Mouse (Mus musculus): ENCODE measurements around the gene 1810030O07Rik. TPM values are rescaled to one million over a fixed set of nuclear protein-coding genes. Genes with fewer than 3 reads are reported as not detected.
"Not testable (repeated sequence)": the region's sequence is repeated elsewhere in the genome, so short reads cannot be mapped to it uniquely, and the experiment has no call there.

The 1810030O07Rik gene
- polyA plus RNA-seq (2016; fragmentation: Nextera tagmentation; extraction: Ambion mirVana) = 29.4 and 32.0 TPM in 2 replicates

- Histone ChIP-seq H3K4me3 (peak within 1 kb of the TSS; percentile 66), H3K4me1 (replicated peaks) (peaks cover 6% of the 10 kb centered on the region; the same call in 1 of the 2 replicates), H3K27ac (peak within 1 kb of the TSS; percentile 87), H3K9me3 (no peaks in the 10 kb centered on the region), H3K36me3 (peaks cover 16% of the 10 kb centered on the region), H3K27me3 (ENCODE audit: insufficient read depth, poor library complexity, severe bottlenecking) (peaks cover 9% of the 10 kb centered on the region)
- peak; percentile 79 for DNase-seq (ENCODE audit: low spot score)
- WGBS = 11% methylated on average over 42 of the region's 42 CpGs
Measured at GRCm38 (mm10) chrX:12673054-12673775, at the start of gene 1810030O07Rik. 1810030O07Rik (minus strand) TSS chrX:12673668.

- WGBS = 84% methylated on average over 4 of the region's 4 CpGs
- Histone ChIP-seq H3K9me3 (no peaks in the 10 kb centered on the region), H3K27me3 (ENCODE audit: insufficient read depth, poor library complexity, severe bottlenecking) (no peaks in the 10 kb centered on the region), H3K4me3 (no peak overlapping the region), H3K27ac (no peak overlapping the region), H3K4me1 (replicated peaks) (no peaks in the 10 kb centered on the region), H3K36me3 (peaks cover 57% of the 10 kb centered on the region)
- no peak for DNase-seq (ENCODE audit: low spot score)
Measured at GRCm38 (mm10) chrX:12716036-12716435, 42.6 kb upstream of the 1810030O07Rik start.

GRCm38 (mm10) chrX:12713796-12714195 is 40.3 kb upstream of the 1810030O07Rik start:
- H3K36me3 ChIP-seq = peaks cover 57% of the 10 kb centered on the region
- no peaks in the 10 kb centered on the region for H3K9me3 ChIP-seq
- no peak overlapping the region for H3K4me3 ChIP-seq
- H3K27ac ChIP-seq = no peak overlapping the region
- no peak for DNase-seq (ENCODE audit: low spot score)
- WGBS = 94% methylated on average over 7 of the region's 7 CpGs
- H3K4me1 ChIP-seq (replicated peaks) = no peaks in the 10 kb centered on the region
- H3K27me3 ChIP-seq (ENCODE audit: insufficient read depth, poor library complexity, severe bottlenecking) = no peaks in the 10 kb centered on the region

GRCm38 (mm10) chrX:12686910-12687309 is 13.4 kb upstream of the 1810030O07Rik start:
- no peaks in the 10 kb centered on the region for H3K9me3 ChIP-seq
- H3K27ac ChIP-seq = no peak overlapping the region
- DNase-seq (ENCODE audit: low spot score) = no peak
- no peak overlapping the region for H3K4me3 ChIP-seq
- peaks cover 34% of the 10 kb centered on the region for H3K36me3 ChIP-seq
- no peaks in the 10 kb centered on the region for H3K27me3 ChIP-seq (ENCODE audit: insufficient read depth, poor library complexity, severe bottlenecking)
- WGBS = 78% methylated on average over 8 of the region's 8 CpGs
- H3K4me1 ChIP-seq (replicated peaks) = no peaks in the 10 kb centered on the region

GRCm38 (mm10) chrX:12686071-12686470 is 12.6 kb upstream of the 1810030O07Rik start:
- DNase-seq (ENCODE audit: low spot score) = no peak
- Histone ChIP-seq H3K36me3 (peaks cover 31% of the 10 kb centered on the region), H3K9me3 (no peaks in the 10 kb centered on the region), H3K27ac (no peak overlapping the region), H3K27me3 (ENCODE audit: insufficient read depth, poor library complexity, severe bottlenecking) (no peaks in the 10 kb centered on the region), H3K4me3 (no peak overlapping the region), H3K4me1 (replicated peaks) (no peaks in the 10 kb centered on the region)

- peak; percentile 42 for DNase-seq (ENCODE audit: low spot score)
- Histone ChIP-seq H3K9me3 (no peaks in the 10 kb centered on the region), H3K4me3 (no peak overlapping the region), H3K4me1 (replicated peaks) (peaks cover 6% of the 10 kb centered on the region; the same call in 1 of the 2 replicates), H3K27me3 (ENCODE audit: insufficient read depth, poor library complexity, severe bottlenecking) (peaks cover 9% of the 10 kb centered on the region), H3K36me3 (peaks cover 20% of the 10 kb centered on the region), H3K27ac (no peak overlapping the region)
- WGBS = 39% methylated on average over 6 of the region's 6 CpGs
Measured at GRCm38 (mm10) chrX:12677396-12677795, 3.9 kb upstream of the 1810030O07Rik start.

- DNase-seq (ENCODE audit: low spot score) = no peak
- Histone ChIP-seq H3K9me3 (no peaks in the 10 kb centered on the region; the same call in 1 of the 2 replicates), H3K4me3 (no peak overlapping the region), H3K27ac (no peak overlapping the region), H3K36me3 (peaks cover 65% of the 10 kb centered on the region), H3K4me1 (replicated peaks) (no peaks in the 10 kb centered on the region), H3K27me3 (ENCODE audit: insufficient read depth, poor library complexity, severe bottlenecking) (no peaks in the 10 kb centered on the region)
- WGBS = 69% methylated on average over 2 of the region's 2 CpGs
Measured at GRCm38 (mm10) chrX:12653879-12654278, 19.6 kb downstream of the 1810030O07Rik start.

- Histone ChIP-seq H3K36me3 (peaks cover 46% of the 10 kb centered on the region), H3K4me1 (replicated peaks) (no peaks in the 10 kb centered on the region), H3K9me3 (no peaks in the 10 kb centered on the region; the same call in 1 of the 2 replicates), H3K27ac (no peak overlapping the region), H3K4me3 (no peak overlapping the region), H3K27me3 (ENCODE audit: insufficient read depth, poor library complexity, severe bottlenecking) (no peaks in the 10 kb centered on the region)
- no peak for DNase-seq (ENCODE audit: low spot score)
- WGBS = 93% methylated on average over 16 of the region's 16 CpGs
Measured at GRCm38 (mm10) chrX:12651906-12652305, 21.6 kb downstream of the 1810030O07Rik start.

GRCm38 (mm10) chrX:12645531-12646304 is 27.8 kb downstream of the 1810030O07Rik start:
- Histone ChIP-seq H3K4me3 (no peak overlapping the region), H3K9me3 (no peaks in the 10 kb centered on the region), H3K36me3 (peaks cover 6% of the 10 kb centered on the region), H3K27me3 (ENCODE audit: insufficient read depth, poor library complexity, severe bottlenecking) (no peaks in the 10 kb centered on the region), H3K4me1 (replicated peaks) (no peaks in the 10 kb centered on the region), H3K27ac (no peak overlapping the region)
- no peak for DNase-seq (ENCODE audit: low spot score)
- 73% methylated on average over 12 of the region's 12 CpGs for WGBS

- Histone ChIP-seq H3K9me3 (no peaks in the 10 kb centered on the region), H3K36me3 (peaks cover 3% of the 10 kb centered on the region), H3K27ac (no peak overlapping the region), H3K4me3 (no peak overlapping the region), H3K4me1 (replicated peaks) (no peaks in the 10 kb centered on the region), H3K27me3 (ENCODE audit: insufficient read depth, poor library complexity, severe bottlenecking) (no peaks in the 10 kb centered on the region)
- DNase-seq (ENCODE audit: low spot score) = no peak
- 72% methylated on average over 2 of the region's 2 CpGs for WGBS
Measured at GRCm38 (mm10) chrX:12644976-12645375, 28.5 kb downstream of the 1810030O07Rik start.

- Histone ChIP-seq H3K4me1 (replicated peaks) (no peaks in the 10 kb centered on the region), H3K36me3 (no peaks in the 10 kb centered on the region), H3K27me3 (ENCODE audit: insufficient read depth, poor library complexity, severe bottlenecking) (no peaks in the 10 kb centered on the region), H3K9me3 (no peaks in the 10 kb centered on the region), H3K27ac (no peak overlapping the region), H3K4me3 (no peak overlapping the region)
- DNase-seq (ENCODE audit: low spot score) = no peak
- 69% methylated on average over 4 of the region's 4 CpGs for WGBS
Measured at GRCm38 (mm10) chrX:12625131-12625530, 48.3 kb downstream of the 1810030O07Rik start.

GRCm38 (mm10) chrX:12612360-12612759 is 61.1 kb downstream of the 1810030O07Rik start:
- not testable (repeated sequence) for H3K27me3 ChIP-seq (ENCODE audit: insufficient read depth, poor library complexity, severe bottlenecking); DNase-seq (ENCODE audit: low spot score); H3K9me3 ChIP-seq; H3K27ac ChIP-seq; H3K4me1 ChIP-seq (replicated peaks); H3K4me3 ChIP-seq
- peaks cover 49% of the 10 kb centered on the region for H3K36me3 ChIP-seq
- 96% methylated on average over 1 of the region's 1 CpGs for WGBS

GRCm38 (mm10) chrX:12611211-12611610 is 62.3 kb downstream of the 1810030O07Rik start:
- peaks cover 55% of the 10 kb centered on the region for H3K36me3 ChIP-seq
- 84% methylated on average over 2 of the region's 2 CpGs for whole genome bisulfite sequencing
- no peak overlapping the region for H3K27ac ChIP-seq
- no peaks in the 10 kb centered on the region for H3K4me1 ChIP-seq (replicated peaks)
- H3K4me3 ChIP-seq = no peak overlapping the region
- H3K9me3 ChIP-seq = no peaks in the 10 kb centered on the region
- no peak for DNase-seq (ENCODE audit: low spot score)
- H3K27me3 ChIP-seq (ENCODE audit: insufficient read depth, poor library complexity, severe bottlenecking) = peaks cover 4% of the 10 kb centered on the region
